Comparison of ENCODE assay signal across 10 mouse cellular contexts in the genomic region with DNA sequence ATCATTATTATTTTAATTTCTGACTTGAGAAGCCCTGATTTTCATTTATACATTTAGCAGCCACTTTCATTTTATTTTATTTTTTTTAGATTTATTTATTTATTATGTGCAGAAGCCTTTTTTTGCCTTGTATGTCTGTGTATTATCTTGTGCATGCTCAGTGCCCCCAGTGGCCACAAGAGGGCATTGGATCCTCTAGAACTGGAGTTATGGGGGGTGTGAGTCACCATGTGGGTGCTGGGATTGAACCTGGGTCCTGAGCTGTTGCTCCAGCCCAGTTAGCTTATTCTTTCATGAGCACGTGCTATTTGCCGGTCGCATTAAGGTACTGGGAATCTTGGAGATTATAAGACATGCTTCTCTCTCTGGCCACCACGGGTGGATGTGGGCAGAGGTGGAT.
A peak's percentile ranks its signal among the peaks of the same experiment; 100 is the strongest.
DNase-seq lines count a peak whose midpoint lies in the region; ATAC-seq lines count a peak whose summit lies in the region.
"Had no signal": no experiment of that assay in that cellular context is flagged by ENCODE, and none has a peak within 500 bp of the region (broad histone marks: within the 10 kb centered on the region; RNA-seq: fewer than 3 reads in every experiment).

No protein-coding gene starts in this region.

- H3K27me3 ChIP-seq in kidney, embryonic 15.5 days: no peaks in the 10 kb centered on the region
- H3K27me3 ChIP-seq in hindbrain, embryonic 14.5 days (ENCODE audit: control insufficient read depth, insufficient read depth, low read length): no peaks in the 10 kb centered on the region

- H3K36me3 ChIP-seq in kidney, embryonic 15.5 days: peaks cover 18% of the 10 kb centered on the region
- H3K36me3 ChIP-seq in hindbrain, embryonic 14.5 days (replicated peaks; ENCODE audit: control insufficient read depth, insufficient read depth): no peaks in the 10 kb centered on the region; the same call in 1 of the 2 replicates

- peak; percentile 56 for DNase-seq in CD4-positive, CD25-positive, alpha-beta regulatory T cell, adult 2 months (ENCODE audit: low read depth, low spot score)
- peak; percentile 55 to 64 for DNase-seq in kidney, postnatal 4 days
- peak; percentile 72 for DNase-seq in R1 (ENCODE audit: low read depth, low spot score)
- DNase-seq in hindbrain, embryonic 14.5 days (ENCODE audit: low spot score): no peak
- no peak for DNase-seq in embryo, embryonic 10 days (ENCODE audit: low spot score)
- DNase-seq: cerebellum, adult 18-20 months; gastrocnemius, postnatal 14 days had no signal

- WGBS in kidney, embryonic 15.5 days: 95% methylated on average over 4 of the region's 4 CpGs
- 96% methylated on average over 4 of the region's 4 CpGs for whole genome bisulfite sequencing in hindbrain, embryonic 14.5 days

- H3K9me3 ChIP-seq in kidney, embryonic 15.5 days (replicated peaks): no peaks in the 10 kb centered on the region
- H3K9me3 ChIP-seq in hindbrain, embryonic 14.5 days (ENCODE audit: control insufficient read depth, low read length): no peaks in the 10 kb centered on the region

- H3K4me1 ChIP-seq in kidney, embryonic 15.5 days: peaks cover 76% of the 10 kb centered on the region
- peaks cover 43% of the 10 kb centered on the region for H3K4me1 ChIP-seq in hindbrain, embryonic 14.5 days (replicated peaks; ENCODE audit: control insufficient read depth, insufficient read depth, low read length)

- H3K4me2 ChIP-seq in kidney, embryonic 15.5 days: no peak overlapping the region
- H3K4me2 ChIP-seq in hindbrain, embryonic 14.5 days (replicated peaks): no peak overlapping the region

- no peak overlapping the region for H3K9ac ChIP-seq in kidney, embryonic 15.5 days
- H3K9ac ChIP-seq in hindbrain, embryonic 14.5 days: no peak overlapping the region

- no peak overlapping the region for H3K4me3 ChIP-seq in kidney, embryonic 15.5 days (replicated peaks)
- H3K4me3 ChIP-seq in hindbrain, embryonic 14.5 days (replicated peaks; ENCODE audit: low read length): no peak overlapping the region

- H3K27ac ChIP-seq in kidney, embryonic 15.5 days: no peak overlapping the region
- no peak overlapping the region for H3K27ac ChIP-seq in hindbrain, embryonic 14.5 days

- ATAC-seq in CD4-positive, CD25-positive, alpha-beta regulatory T cell, adult 4 months: no peak
- ATAC-seq in kidney, embryonic 15.5 days (replicated peaks; ENCODE audit: low FRiP score): no peak
- peak; percentile 74 for ATAC-seq in megakaryocyte progenitor cell, adult 5-6 weeks (replicated peaks; ENCODE audit: poor library complexity)
- ATAC-seq in hindbrain, embryonic 14.5 days (ENCODE audit: low FRiP score): no peak

Comparison
In these comparisons a context has a peak if more than half of its experiments do, and no peak if none do; other contexts are left out.
1. DNase-seq: peak in CD4-positive, CD25-positive, alpha-beta regulatory T cell, adult 2 months (single experiment), kidney, postnatal 4 days (2 of 2) and R1 (single experiment); none in hindbrain, embryonic 14.5 days (single experiment) and embryo, embryonic 10 days (single experiment).